Mouse (Mus musculus) cortical plate, adult 2 months (tissue): ENCODE measurements around the gene Tmem131.
"Not testable (repeated sequence)": the region's sequence is repeated elsewhere in the genome, so short reads cannot be mapped to it uniquely, and the experiment has no call there.

Source experiments
- CTCF ChIP-seq: fragments of 200-500 bp; IDR thresholded peaks from 2 replicates; pipeline ENCODE4 v1.5.1; 2011; ENCODE audit warnings: mild to moderate bottlenecking, control low read depth, low read length; ENCODE audit not compliant: insufficient read depth; ENCODE audit errors: extremely low read depth
- POLR2A ChIP-seq: fragments of 200-500 bp; IDR thresholded peaks from 2 replicates; pipeline ENCODE4 v1.6.1; 2011; ENCODE audit warnings: mild to moderate bottlenecking, low read length, control low read depth; ENCODE audit not compliant: insufficient read depth; ENCODE audit errors: extremely low read depth

GRCm38 (mm10) chr1:36909965-36910364 is 33.5 kb downstream of the Tmem131 start:
- not testable (repeated sequence) for TF ChIP-seq CTCF, POLR2A
